Mouse (Mus musculus): ENCODE results near the gene Socs3.

GRCm38 (mm10) chr11:117959741-117960381 lies 10.0 kb downstream of the Socs3 start:
- TF ChIP-seq USF1 (IDR thresholded peaks at IDR 0.05; ENCODE audit: low read depth, low read length) (no peak), SIN3A (IDR thresholded peaks at IDR 0.05; ENCODE audit: low read length) (no peak), BHLHE40 (IDR thresholded peaks at IDR 0.05; ENCODE audit: borderline replicate concordance, low read depth, low read length) (no peak), CTCF (IDR thresholded peaks at IDR 0.05 in 2 of 3, conservative IDR thresholded peaks at IDR 0.05 in 1 of 3; ENCODE audit: control insufficient read depth in 1 of 3, insufficient read depth in 1 of 3, low read depth in 2 of 3, low read length in 3 of 3, poor library complexity in 1 of 3, severe bottlenecking in 1 of 3) (no peak), ZNF384 (IDR thresholded peaks at IDR 0.05; ENCODE audit: low read depth, low read length) (no peak), POLR2A (IDR thresholded peaks at IDR 0.05; ENCODE audit: control insufficient read depth in 1 of 2, insufficient read depth in 1 of 2, low read depth in 1 of 2, low read length in 2 of 2, poor library complexity in 1 of 2) (no peak), RCOR1 (IDR thresholded peaks at IDR 0.05; ENCODE audit: low read depth, low read length) (no peak), NRF1 (IDR thresholded peaks at IDR 0.05; ENCODE audit: insufficient read depth, low read depth, low read length, poor library complexity, severe bottlenecking) (no peak), MAX (IDR thresholded peaks at IDR 0.05; ENCODE audit: low read length) (no peak)
